Mouse (Mus musculus): ENCODE data around the gene Decr2. TPM values are rescaled to one million over a fixed set of nuclear protein-coding genes. Genes with fewer than 3 reads are reported as not detected.
A peak's percentile ranks its signal among the peaks of the same experiment; 100 is the strongest.
"Not testable (repeated sequence)": the region's sequence is repeated elsewhere in the genome, so short reads cannot be mapped to it uniquely, and the experiment has no call there.

The Decr2 gene
- polyA plus RNA-seq, 1 experiment from 2014 or later = 27.0 TPM

DNA sequence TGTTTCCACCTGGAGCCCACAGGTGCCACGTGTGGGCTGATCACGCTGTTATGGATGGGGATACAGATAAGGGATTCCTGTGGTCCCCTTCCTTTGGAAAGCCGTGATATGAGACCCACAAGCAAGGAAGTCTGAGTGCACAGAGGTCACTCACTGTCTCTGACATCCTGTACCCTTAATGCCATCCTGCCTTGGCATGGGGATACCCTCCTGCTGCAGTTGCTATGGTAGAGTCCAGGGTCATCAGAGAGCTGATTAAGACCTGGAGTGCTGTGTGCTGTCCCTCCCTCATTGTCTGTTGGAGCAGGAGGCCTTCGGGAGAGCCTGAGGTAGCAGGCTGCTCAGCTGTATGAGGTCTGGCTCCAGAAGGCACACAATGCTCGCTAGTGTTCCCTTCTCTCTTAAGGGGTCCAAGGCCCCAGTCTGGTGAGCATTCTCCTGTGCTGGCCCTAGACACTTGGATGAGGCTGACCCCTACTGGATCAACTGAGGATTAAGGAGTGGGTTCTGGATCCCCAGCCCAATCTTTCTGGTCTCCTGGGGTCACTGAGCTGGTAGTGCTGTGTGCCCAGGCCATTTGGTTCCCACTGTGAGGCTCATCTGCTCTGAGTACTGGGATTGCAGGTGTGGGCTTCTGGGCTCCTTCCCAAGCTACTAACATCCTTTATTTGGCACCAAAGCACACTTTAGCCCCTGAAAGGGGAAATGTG is 32.4 kb upstream of the Decr2 start:
- Histone ChIP-seq H3K4me1 (replicated peaks) (peaks cover 23% of the 10 kb centered on the region), H3K36me3 (peaks cover 24% of the 10 kb centered on the region), H3K4me2 (replicated peaks) (no peak overlapping the region), H3K27ac (no peak overlapping the region), H3K9me3 (no peaks in the 10 kb centered on the region), H3K27me3 (peaks cover 28% of the 10 kb centered on the region), H3K4me3 (replicated peaks) (no peak overlapping the region), H3K9ac (replicated peaks) (no peak overlapping the region; the same call in 1 of the 2 replicates)
- peak; percentile 21 for ATAC-seq
- WGBS = 51% methylated on average over 5 of the region's 5 CpGs

DNA sequence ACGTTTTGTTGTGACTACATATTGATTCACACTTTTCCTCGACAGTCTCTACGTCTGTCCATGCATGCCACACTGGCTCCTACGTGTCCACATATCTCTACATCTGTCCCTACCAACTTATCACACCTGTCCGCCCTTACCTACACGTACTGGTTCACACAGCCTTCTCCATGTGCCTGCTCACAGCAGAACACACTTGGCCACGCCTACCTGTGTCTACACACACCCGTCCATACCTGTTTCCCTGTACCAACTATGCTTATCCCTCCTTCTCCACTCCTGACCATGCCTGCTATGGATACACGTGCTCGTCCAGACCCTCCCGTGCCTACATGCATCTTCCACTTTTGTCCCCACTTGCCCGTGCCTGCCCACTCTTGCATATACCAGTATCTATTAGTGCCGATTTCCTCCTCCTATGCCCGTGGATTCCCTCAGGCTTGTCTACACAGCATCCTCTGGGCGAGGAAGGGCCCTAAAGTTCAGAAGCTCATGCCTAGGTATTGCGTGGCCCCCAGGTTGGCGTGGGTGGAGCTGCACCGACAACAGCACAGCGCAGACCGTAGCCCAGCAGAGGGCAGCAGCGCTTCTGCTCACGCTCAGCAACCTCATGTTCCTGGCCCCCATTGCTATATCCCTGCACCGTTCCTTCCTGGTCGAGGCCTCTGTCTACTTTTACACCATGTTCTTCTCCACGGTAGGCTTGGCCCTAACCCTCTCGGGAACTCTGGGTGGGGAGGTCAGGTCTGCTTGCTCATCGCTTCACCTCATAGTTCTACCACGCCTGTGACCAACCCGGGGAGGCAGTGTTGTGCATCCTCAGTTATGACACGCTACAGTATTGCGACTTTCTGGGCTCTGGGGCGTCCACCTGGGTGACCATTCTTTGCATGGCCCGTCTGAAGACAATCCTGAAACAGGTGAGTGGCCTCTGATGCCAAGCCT is 29.9 kb upstream of the Decr2 start:
- no peak overlapping the region for H3K9ac ChIP-seq (replicated peaks)
- H3K4me2 ChIP-seq (replicated peaks) = no peak overlapping the region
- no peak overlapping the region for H3K4me3 ChIP-seq (replicated peaks)
- peaks cover 19% of the 10 kb centered on the region for H3K4me1 ChIP-seq (replicated peaks)
- H3K27ac ChIP-seq = no peak overlapping the region
- peak; percentile 31; the same call in 1 of the 2 replicates for ATAC-seq
- peaks cover 54% of the 10 kb centered on the region for H3K27me3 ChIP-seq
- no peaks in the 10 kb centered on the region for H3K9me3 ChIP-seq
- WGBS = 45% methylated on average over 33 of the region's 33 CpGs
- peaks cover under 1% of the 10 kb centered on the region; the same call in 1 of the 2 replicates for H3K36me3 ChIP-seq

DNA sequence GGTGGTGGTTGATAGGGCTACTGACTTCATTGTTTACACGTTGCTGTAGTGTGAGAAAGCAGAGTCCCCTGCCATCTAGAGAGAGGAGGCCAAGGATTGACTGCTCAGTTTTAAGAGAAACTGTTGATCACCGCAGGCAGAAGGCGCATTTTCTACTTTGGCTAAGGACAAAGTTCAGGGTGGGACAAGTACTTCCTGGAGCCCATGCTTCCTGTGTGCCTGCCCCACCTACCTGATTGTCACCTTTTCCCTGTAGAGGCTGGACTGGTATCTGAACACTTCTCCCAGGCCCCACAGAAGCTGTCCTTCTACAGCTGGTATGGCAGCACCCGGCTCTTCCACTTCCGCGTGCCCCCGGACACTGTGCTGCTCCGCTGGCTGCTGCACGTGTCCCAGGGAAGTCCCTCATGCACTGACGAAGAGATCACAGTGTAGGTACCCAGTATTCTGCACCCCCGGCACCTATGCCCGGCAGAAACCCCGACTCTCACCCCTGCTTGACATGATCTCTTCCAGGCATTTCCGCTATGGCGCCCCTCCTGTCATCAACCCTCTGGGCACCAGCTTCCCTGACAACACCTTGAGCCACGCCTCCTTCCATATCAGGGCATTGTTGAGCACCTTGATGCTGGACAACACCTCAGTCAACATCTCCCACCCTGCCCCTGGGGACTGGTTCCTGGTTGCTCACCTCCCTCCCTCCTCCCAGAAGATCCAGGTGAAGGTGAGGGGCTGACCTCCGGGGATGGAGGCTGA is 26.5 kb upstream of the Decr2 start:
- no peak overlapping the region for H3K4me2 ChIP-seq (replicated peaks)
- ATAC-seq = no peak
- H3K9me3 ChIP-seq = no peaks in the 10 kb centered on the region
- peaks cover 74% of the 10 kb centered on the region for H3K27me3 ChIP-seq
- H3K27ac ChIP-seq = no peak overlapping the region
- H3K4me1 ChIP-seq (replicated peaks) = peaks cover 15% of the 10 kb centered on the region
- no peaks in the 10 kb centered on the region for H3K36me3 ChIP-seq
- no peak overlapping the region for H3K4me3 ChIP-seq (replicated peaks)
- 83% methylated on average over 17 of the region's 17 CpGs for WGBS
- no peak overlapping the region for H3K9ac ChIP-seq (replicated peaks)

DNA sequence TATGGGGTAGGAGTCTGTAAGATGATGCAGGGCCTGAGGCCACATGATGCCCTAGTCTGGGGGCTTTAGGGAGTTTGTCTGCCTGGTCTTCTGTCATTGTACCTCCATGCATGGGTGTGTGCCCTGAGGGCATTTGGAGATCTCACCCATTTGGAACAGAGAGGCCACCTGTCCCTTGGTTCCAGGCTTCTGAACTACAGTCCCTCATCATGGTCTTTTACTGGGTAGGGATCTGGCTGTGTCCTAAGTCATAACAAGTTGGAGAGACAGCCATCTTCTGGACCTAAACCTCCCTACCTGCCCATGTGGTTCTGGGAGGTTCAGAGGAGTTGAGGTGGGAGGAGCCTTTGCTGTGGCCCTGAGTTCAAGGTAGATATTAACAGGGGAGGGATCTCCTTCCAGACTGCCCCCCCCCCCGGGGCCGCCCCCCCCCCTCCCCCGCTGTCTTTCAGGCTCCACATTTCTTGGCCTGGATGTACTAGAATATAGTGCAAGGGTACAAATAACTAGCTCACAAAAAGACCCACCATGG is 25.9 kb upstream of the Decr2 start:
- no peak for ATAC-seq
- H3K36me3 ChIP-seq = no peaks in the 10 kb centered on the region
- peaks cover 19% of the 10 kb centered on the region for H3K4me1 ChIP-seq (replicated peaks)
- no peak overlapping the region for H3K9ac ChIP-seq (replicated peaks)
- H3K4me3 ChIP-seq (replicated peaks) = no peak overlapping the region
- H3K9me3 ChIP-seq = no peaks in the 10 kb centered on the region
- peaks cover 77% of the 10 kb centered on the region for H3K27me3 ChIP-seq
- no peak overlapping the region for H3K4me2 ChIP-seq (replicated peaks)
- H3K27ac ChIP-seq = no peak overlapping the region
- WGBS = 47% methylated on average over 3 of the region's 3 CpGs

DNA sequence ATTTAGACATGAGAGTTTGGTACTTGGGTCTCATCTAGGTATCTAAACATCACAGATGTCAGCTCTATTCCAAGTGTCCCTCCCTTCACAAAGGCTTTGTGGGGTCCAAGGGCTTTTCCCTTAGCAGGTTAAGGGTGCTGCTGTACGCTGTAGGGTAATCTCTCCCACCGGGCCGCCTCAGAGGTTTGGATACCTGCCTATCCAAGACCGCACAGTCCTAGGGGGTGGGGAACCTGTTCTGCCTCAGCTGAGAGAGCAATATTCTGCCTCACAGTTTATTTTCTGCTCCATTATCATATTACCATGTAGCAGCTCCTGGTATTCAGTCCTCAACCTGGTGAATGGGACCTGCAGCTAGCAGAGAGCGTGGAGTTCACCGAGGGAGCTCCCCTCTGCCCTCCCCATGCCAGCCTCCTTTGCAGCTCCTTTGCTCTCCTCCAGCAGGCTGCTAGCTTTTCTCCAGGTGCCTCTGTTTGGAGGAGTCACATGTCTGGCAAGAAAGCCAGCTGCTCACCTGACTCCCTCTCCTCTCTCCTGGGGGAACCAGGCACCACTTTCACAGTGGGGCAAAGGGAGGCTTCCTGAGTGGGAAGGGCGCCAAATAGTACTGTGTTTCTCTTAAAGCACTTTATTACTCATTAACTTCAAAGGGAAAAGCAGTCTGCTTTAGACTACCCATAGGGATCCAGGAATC is 25.2 kb upstream of the Decr2 start:
- 91% methylated on average over 7 of the region's 7 CpGs for WGBS
- ATAC-seq = no peak
- peaks cover 81% of the 10 kb centered on the region for H3K27me3 ChIP-seq

DNA sequence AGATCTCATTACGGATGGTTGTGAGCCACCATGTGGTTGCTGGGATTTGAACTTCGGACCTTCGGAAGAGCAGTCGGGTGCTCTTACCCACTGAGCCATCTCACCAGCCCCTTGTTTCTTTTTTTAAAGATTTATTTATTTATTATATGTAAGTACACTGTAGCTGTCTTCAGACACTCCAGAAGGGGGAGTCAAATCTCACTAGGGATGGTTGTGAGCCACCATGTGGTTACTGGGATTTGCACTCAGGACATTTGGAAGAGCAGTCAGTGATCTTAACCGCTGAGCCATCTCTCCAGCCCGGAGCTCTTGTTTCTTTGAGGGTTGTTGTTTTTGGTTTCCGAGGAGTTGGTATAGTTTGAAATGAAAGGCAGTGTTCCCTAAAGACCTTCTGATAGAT is 24.3 kb upstream of the Decr2 start:
- not testable (repeated sequence) for H3K4me2 ChIP-seq (replicated peaks); H3K9ac ChIP-seq (replicated peaks); H3K36me3 ChIP-seq; H3K4me3 ChIP-seq (replicated peaks); H3K9me3 ChIP-seq; ATAC-seq; H3K27ac ChIP-seq
- H3K27me3 ChIP-seq = peaks cover 81% of the 10 kb centered on the region
- 70% methylated on average over 7 of the region's 7 CpGs for WGBS
- H3K4me1 ChIP-seq (replicated peaks) = peaks cover 21% of the 10 kb centered on the region

More for the DNA sequence above, 25.2 kb upstream of the Decr2 start:
- Histone ChIP-seq H3K4me1 (replicated peaks) (peaks cover 22% of the 10 kb centered on the region), H3K4me3 (replicated peaks) (no peak overlapping the region), H3K27ac (no peak overlapping the region), H3K36me3 (no peaks in the 10 kb centered on the region), H3K4me2 (replicated peaks) (no peak overlapping the region), H3K9ac (replicated peaks) (no peak overlapping the region), H3K9me3 (no peaks in the 10 kb centered on the region)

DNA sequence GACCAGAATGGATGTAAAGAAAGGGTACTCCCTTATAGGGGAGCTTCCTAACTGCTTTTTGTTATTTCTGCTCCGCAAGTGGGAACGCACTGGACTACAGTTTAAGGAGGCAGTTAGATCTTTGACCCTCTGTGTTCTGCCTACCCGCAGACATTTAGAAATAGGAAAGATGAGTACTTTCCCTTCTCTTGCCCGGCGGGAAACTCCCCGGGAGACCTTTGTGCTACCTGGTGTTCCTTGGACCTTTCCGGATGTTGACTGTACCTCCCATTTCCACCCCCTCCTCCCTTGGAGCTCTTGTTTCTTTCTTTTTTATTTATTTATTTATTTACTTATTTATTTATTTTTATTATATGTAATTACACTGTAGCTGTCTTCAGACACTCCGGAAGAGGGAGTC is 23.9 kb upstream of the Decr2 start:
- H3K27ac ChIP-seq = no peak overlapping the region
- H3K9ac ChIP-seq (replicated peaks) = peak overlapping the region; percentile 85
- H3K4me1 ChIP-seq (replicated peaks) = peaks cover 21% of the 10 kb centered on the region
- peak overlapping the region; percentile 77 for H3K4me3 ChIP-seq (replicated peaks)
- peaks cover 77% of the 10 kb centered on the region for H3K27me3 ChIP-seq
- H3K4me2 ChIP-seq (replicated peaks) = peak overlapping the region; percentile 93
- WGBS = 15% methylated on average over 8 of the region's 8 CpGs
- no peaks in the 10 kb centered on the region for H3K36me3 ChIP-seq
- ATAC-seq = no peak
- no peaks in the 10 kb centered on the region for H3K9me3 ChIP-seq

DNA sequence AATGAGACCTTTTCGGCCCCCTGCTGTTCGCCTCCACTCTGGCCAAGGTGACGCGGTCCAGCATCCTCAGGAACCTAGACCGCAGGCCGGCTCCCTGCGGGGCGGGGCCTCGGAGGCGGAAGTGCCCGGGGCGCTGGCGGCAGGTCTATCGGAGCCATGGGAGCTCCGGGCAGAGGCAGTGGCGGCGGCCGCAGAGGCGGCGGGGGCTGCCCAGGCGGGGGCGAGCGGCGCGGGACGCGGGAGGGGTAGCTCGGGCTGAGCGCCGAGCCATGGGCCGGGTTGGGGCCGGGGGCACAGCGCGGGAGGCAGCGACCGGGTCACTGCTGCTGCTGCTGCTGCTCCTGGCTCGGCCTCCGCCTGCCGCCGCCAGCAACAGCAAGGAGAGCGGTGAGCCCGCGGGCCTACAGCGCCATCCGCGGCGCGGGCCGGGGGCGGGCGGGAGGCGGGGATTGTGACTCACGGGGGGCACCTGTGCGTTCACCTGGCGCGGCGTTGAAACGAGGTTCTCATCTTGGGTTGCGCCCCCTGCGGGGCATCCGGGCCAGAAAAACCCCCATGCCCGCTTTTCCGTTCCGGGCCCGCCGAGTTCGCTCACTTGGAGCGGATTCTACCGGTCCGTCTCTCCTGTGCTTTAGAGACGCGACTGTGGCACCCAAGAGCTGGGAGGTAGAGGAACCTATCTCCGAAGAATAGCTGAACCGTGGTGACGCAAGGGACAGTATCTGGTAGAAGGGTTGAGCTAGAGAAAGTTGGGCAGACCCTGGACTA is 23.2 kb upstream of the Decr2 start, which contains the start of gene Tmem8:
Gene Tmem8, plus strand, starts transcription at position 119 of the 768 bp plus-strand sequence.
- Histone ChIP-seq H3K9ac (replicated peaks) (peak within 1 kb of the TSS; percentile 85), H3K27me3 (peaks cover 70% of the 10 kb centered on the region), H3K4me1 (replicated peaks) (peaks cover 21% of the 10 kb centered on the region), H3K9me3 (no peaks in the 10 kb centered on the region), H3K27ac (peak within 1 kb of the TSS; percentile 30), H3K4me3 (replicated peaks) (peak within 1 kb of the TSS; percentile 77), H3K4me2 (replicated peaks) (peak within 1 kb of the TSS; percentile 93), H3K36me3 (no peaks in the 10 kb centered on the region)
- under 1% methylated on average over 62 of the region's 75 CpGs for WGBS
- ATAC-seq = peak; percentile 86

DNA sequence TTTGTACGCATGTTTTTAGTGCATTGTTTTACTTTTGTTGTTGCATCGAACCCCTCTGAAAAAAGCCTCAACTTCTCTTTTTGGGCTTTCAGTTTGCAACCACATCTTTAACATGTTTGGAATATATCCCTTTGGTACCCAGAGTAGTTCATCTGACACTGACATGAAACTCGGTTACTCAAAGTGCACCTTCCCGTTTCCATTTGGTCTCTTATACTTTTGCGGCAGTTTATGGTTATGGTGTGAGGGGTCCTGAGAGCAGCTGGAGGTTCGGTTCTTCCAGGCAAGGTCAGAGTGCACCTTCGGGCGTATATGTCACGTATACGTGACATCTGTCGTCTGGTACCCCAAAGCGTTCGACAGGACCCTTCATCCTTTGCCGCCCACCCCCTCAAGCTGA is 22.6 kb upstream of the Decr2 start:
- peak overlapping the region; percentile 93 for H3K4me2 ChIP-seq (replicated peaks)
- no peaks in the 10 kb centered on the region for H3K9me3 ChIP-seq
- peak overlapping the region; percentile 85 for H3K9ac ChIP-seq (replicated peaks)
- H3K27ac ChIP-seq = no peak overlapping the region
- peak overlapping the region; percentile 77 for H3K4me3 ChIP-seq (replicated peaks)
- 15% methylated on average over 14 of the region's 14 CpGs for WGBS
- H3K4me1 ChIP-seq (replicated peaks) = peaks cover 21% of the 10 kb centered on the region
- H3K27me3 ChIP-seq = peaks cover 63% of the 10 kb centered on the region
- H3K36me3 ChIP-seq = no peaks in the 10 kb centered on the region
- no peak for ATAC-seq

DNA sequence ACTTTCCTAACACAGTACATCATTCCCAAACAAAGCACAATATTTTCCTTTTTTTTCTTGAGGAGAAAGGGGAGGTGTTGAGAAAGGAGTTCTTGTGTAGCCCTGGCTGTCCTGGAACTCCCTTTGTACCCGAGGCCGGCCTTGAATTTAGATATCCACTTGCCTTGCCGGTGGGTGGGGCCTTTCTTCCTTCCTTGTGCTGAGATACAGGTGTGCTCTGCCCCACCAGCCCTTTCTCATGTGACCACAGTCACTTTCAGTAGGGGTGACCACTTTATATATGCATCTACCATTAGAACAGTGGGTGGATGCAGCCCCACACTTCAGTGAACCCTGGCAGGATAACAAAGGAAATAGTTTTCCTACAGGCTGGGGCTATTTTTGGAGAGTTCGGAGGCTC is 21.6 kb upstream of the Decr2 start:
- Histone ChIP-seq H3K36me3 (no peaks in the 10 kb centered on the region), H3K27ac (no peak overlapping the region), H3K4me1 (replicated peaks) (peaks cover 21% of the 10 kb centered on the region), H3K4me3 (replicated peaks) (no peak overlapping the region), H3K9me3 (no peaks in the 10 kb centered on the region), H3K27me3 (peaks cover 53% of the 10 kb centered on the region), H3K4me2 (replicated peaks) (no peak overlapping the region), H3K9ac (replicated peaks) (no peak overlapping the region)
- WGBS = 20% methylated on average over 4 of the region's 4 CpGs
- no peak for ATAC-seq

All from midbrain, embryonic 13.5 days (tissue).